Mouse (Mus musculus): Measurements from ENCODE around the gene Il1b.

Il1b gene

DNA sequence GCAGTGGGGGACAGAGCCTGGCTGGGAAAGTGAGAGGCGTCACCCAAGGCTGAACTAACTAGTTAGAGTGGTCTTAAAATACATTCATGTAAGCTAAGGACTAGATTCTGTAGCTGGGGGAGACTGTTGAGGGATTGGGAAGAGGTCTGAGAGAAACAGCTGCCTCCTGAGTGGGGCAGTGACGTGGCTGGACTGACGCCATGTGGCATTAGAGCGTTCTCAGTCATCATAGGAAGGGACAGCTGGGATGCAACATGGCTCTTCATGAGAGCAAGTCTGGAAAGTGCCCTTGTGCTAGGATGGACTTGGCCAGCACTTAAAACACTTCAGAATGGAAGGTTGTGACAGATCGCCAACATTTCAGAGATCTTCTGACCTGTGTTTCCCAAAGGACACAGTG is 2.1 kb downstream of the Il1b start:
- DNase-seq (ENCODE audit: low read depth, low spot score), result no peak

DNA sequence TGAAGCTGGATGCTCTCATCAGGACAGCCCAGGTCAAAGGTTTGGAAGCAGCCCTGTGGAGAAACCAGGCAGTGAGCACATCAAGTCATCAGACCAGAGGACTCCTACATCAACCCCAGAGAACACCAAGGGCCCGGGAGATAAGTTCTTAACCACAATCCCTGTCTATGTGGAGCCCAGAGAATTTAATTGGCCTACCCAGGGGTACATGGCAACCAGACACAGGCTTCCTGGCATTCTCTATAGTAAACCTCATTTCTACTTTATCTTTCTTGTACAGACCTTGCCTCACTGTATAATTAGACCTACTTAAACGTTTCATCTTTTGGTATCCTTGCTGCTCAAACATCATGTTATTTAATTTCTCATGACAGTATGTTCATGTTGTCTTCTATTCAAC is 2.8 kb downstream of the Il1b start:
- DNase-seq (ENCODE audit: low read depth, low spot score), result no peak

DNA sequence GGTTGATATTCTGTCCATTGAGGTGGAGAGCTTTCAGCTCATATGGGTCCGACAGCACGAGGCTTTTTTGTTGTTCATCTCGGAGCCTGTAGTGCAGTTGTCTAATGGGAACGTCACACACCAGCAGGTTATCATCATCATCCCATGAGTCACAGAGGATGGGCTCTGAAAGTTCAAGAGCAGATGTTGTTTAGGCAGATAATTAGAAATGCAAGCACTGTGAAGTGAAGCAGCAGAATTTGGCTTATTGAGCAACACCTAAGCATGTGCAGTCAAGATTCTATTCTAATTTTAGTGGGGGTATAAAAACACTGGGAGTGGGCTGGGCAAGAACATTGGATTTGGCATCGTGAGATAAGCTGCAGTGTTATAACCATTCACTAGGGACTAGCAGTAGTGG is 3.7 kb downstream of the Il1b start:
- no peak for DNase-seq (ENCODE audit: low read depth, low spot score)

GRCm38 (mm10) chr2:129360975-129361560 is 9.9 kb downstream of the Il1b start:
- no peak for DNase-seq (ENCODE audit: low read depth, low spot score)

GRCm38 (mm10) chr2:129360197-129360596 is 10.7 kb downstream of the Il1b start:
- no peak for DNase-seq (ENCODE audit: low read depth, low spot score)

DNA sequence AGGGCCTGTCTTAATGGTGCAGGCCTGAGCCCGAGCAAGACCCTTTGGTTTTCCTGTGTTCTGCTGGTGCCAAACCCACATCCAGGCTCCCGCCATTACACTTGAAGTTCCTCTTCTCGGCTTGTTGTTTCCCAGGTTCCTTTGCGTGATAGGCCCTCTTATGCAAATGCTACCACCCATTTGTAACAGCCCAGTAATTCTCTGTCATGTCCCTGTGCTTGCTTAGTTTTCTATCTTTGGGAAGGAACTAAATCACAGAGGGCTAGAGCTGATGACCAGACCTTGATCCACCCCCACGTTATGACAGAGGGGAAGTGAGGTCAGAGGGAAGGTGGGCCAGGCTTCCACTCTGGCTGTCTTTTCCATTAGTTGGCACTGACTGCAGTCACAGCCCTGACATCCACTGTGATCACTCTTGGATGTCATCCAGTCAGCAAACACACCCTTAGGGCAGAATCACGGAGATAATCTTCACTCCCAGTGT is 32.8 kb downstream of the Il1b start:
- no peak for DNase-seq (ENCODE audit: low read depth, low spot score)

DNA sequence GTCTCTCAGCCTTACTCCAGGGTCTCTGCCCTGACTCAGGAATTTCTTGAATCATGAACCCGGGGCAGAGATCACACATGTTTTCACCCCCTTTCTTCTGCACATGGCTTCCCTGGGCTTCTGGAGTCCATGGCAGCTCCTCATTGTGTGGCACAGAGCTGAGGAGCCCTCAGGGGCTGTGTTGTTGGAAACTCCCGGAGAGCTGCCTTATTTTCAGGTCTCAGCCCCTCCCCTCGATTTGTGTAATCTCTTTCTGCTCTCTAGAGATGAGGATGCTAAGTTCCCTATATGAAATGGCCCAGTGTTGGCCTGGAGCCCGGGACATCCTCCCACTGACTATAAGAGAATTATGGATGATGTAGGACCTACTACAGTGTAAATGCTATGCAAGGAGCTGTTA is 37.5 kb downstream of the Il1b start:
- no peak for DNase-seq (ENCODE audit: low read depth, low spot score)

DNA sequence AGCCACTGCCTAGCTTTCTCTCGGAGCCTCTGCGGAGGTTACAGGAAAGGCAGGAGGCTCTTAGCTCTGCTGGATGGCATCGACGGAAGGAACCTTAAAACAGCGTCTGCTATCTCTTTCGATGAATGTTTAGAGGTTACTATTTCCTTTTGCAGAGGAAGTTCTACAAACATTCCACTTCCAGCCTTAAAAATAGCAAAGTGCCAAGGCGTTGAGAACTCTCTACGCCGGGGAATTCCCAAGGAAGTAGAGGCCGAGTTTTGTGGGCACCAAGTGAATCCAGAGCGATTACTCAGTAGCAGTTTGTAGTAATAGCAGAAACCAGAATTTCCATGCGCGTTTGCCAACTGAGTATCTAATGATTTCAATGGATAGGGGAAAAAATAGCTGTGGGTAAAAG is 40.4 kb downstream of the Il1b start:
- DNase-seq (ENCODE audit: low read depth, low spot score), result no peak

- no peak for DNase-seq (ENCODE audit: low read depth, low spot score)
Observed at GRCm38 (mm10) chr2:129330024-129330423, 40.9 kb downstream of the Il1b start.

- DNase-seq (ENCODE audit: low read depth, low spot score), result no peak
Observed at GRCm38 (mm10) chr2:129328238-129328637, 42.7 kb downstream of the Il1b start.

DNA sequence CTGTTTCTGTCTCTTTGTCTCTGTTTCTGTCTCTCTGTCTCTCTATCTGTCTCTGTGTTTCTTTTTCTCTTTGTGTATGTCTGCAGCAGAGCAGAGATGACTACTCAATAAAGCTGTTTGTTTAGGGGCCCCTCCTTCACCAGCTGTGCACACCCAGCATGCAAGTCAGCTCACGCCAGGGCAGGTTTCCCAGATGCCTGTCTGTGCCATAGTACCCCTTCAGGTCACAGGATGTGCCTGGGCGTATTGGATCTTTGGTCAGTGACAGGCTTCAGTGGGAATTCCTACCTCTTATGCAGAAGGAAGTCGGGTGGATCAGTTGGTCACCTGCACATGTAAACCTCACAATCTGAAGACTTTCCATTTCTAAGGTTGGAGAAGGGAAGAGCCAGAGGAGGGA is 46.7 kb downstream of the Il1b start:
- DNase-seq (ENCODE audit: low read depth, low spot score), result no peak

- DNase-seq (ENCODE audit: low read depth, low spot score), result no peak
Observed at GRCm38 (mm10) chr2:129322117-129322635, 48.8 kb downstream of the Il1b start.

GRCm38 (mm10) chr2:129320033-129320605 is 50.8 kb downstream of the Il1b start:
- no peak for DNase-seq (ENCODE audit: low read depth, low spot score)

GRCm38 (mm10) chr2:129315831-129316230 is 55.1 kb downstream of the Il1b start:
- DNase-seq (ENCODE audit: low read depth, low spot score), result no peak

DNA sequence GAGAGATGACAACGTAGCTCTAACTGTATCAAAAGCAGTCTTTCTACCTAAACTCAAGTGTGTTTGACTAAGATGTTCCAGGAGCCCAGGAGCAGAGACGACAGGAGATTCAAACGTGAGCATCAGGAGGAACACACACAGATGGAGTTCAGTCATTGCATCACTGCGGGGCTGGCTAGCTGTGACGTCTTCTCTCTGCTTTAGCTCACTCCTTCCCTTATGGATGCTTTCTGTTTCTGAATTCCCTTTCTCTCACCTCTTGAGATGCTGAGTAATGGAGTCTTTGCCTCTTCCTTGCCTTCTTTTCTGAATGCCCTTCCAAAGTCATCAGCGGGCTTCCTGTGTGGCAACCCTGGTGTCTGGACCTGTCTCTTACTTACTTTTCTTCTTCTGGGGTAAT is 56.1 kb downstream of the Il1b start:
- no peak for DNase-seq (ENCODE audit: low read depth, low spot score)

Data from skeletal muscle tissue, adult 2 months (tissue).